Mouse (Mus musculus): ENCODE data around the gene Olfr965.
"Not testable (repeated sequence)": the region's sequence is repeated elsewhere in the genome, so short reads cannot be mapped to it uniquely, and the experiment has no call there.

Olfr965 gene

GRCm38 (mm10) chr9:39711053-39711452, at the start of gene Olfr965:
TSS of gene Olfr965 (plus strand) at chr9:39711353.
- DNase-seq (ENCODE audit: low read depth, low spot score): no peak

- DNase-seq (ENCODE audit: low read depth, low spot score): no peak
Measured at GRCm38 (mm10) chr9:39666905-39667304, 44.2 kb upstream of the Olfr965 start, which contains the start of gene Olfr963. TSS of gene Olfr963 (plus strand) at chr9:39667205.

- DNase-seq (ENCODE audit: low read depth, low spot score): no peak
Measured at GRCm38 (mm10) chr9:39669723-39670122, 41.4 kb upstream of the Olfr965 start.

DNA sequence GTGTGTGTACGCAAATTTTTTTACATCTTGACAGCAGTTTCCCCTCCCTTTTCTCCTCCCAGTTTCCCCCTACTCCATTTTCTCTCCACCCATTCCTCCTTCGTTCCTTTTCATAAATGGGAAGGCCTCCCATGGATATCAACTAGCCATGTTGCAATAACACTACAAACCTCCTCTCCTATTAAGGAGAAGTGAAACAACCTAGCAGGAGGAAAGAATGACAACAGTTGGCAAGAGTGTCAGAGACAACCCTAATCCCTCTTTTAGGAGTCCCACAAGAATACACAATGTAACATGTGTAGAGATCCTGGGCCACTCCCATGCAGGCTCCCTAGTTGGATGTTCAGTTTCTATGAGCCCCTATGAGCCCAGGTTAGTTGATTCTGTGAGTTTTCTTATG, 36.3 kb upstream of the Olfr965 start:
- DNase-seq (ENCODE audit: low read depth, low spot score): no peak

DNA sequence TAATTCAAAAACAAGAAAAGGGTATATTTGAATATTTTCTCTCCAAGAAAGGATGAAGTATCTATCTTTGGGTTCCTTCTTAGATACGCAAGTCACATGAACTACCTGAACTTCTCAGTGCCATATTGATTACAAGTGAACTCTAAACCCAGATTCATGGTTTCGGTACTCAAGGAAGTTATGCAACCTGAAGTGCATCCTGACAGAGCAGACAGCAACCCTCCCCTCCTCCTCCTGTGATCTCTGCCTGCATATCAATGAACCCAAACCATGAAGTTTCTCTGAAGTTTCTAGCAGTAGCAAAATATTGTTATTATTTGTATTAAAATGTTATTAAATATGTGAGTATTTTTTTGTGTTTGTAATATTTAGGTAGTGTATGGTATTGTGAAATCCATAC, 32.6 kb upstream of the Olfr965 start:
- DNase-seq (ENCODE audit: low read depth, low spot score): no peak

DNA sequence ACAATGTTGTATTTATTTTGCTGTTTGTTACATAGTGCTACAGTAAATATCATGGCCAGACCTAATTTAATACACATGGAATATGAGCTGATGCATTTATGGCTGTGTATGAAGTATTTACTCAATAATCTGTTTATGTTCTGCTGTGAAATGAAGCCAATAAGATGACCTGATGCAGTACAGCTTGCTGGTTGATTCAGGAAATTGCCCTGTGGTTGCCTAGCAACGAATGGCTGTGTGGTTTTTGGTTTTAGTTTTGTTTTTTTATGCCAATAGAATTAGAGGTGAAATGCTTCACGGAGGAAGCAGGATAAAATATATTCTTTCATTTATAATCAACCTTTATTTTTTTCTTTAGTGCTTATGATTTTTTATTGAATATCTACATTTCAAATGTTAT, 31.9 kb upstream of the Olfr965 start:
- no peak for DNase-seq (ENCODE audit: low read depth, low spot score)

GRCm38 (mm10) chr9:39701123-39701522, 10.0 kb upstream of the Olfr965 start:
- DNase-seq (ENCODE audit: low read depth, low spot score): not testable (repeated sequence)

DNA sequence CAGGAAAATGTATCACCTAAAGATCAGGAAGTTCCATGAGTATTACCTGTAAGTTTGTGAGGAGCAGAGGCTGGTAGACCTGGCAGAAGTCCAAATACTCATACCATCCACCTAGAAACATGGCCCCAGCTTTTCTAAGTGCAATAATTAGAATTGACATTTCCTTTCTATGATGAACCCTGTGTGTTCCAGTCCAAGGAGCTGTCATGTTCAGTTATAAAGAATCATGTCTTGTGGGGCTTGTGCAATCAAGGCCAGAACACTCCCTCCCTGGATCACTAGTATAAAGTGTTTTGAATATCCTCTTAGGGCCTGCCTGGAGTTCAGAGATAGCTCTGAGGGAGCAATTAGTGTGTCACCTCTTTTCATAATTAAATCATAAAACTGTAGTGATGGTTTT, 4.1 kb upstream of the Olfr965 start, which contains the start of gene Olfr149:
TSS of gene Olfr149 (minus strand) at position 101 of the 400 bp plus-strand sequence.
- DNase-seq (ENCODE audit: low read depth, low spot score): no peak

DNA sequence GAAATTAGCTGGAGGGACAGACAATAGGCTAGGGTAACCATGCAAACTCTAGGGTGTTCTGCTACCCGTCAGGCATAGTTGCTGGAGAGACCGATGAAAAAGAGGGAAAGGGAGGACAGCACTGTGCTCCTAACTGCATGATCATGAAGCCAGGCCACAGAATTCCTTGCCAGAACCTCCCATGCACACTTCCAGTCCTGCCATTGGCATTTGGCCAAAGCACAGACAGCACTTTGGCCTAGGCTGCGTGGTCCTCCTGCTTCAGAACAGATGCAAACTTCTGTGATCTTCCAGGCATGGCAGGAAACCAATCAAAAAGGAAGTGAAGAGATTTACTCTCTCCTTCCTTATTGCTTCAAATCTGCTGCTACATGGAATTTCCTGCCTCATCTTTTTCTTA, 2.2 kb upstream of the Olfr965 start:
- DNase-seq (ENCODE audit: low read depth, low spot score): no peak

- DNase-seq (ENCODE audit: low read depth, low spot score): no peak
Measured at GRCm38 (mm10) chr9:39730678-39731077, 19.5 kb downstream of the Olfr965 start, which contains the start of gene Olfr150. TSS of gene Olfr150 (plus strand) at chr9:39730978.

GRCm38 (mm10) chr9:39740741-39741140, 29.6 kb downstream of the Olfr965 start:
- no peak for DNase-seq (ENCODE audit: low read depth, low spot score)

DNA sequence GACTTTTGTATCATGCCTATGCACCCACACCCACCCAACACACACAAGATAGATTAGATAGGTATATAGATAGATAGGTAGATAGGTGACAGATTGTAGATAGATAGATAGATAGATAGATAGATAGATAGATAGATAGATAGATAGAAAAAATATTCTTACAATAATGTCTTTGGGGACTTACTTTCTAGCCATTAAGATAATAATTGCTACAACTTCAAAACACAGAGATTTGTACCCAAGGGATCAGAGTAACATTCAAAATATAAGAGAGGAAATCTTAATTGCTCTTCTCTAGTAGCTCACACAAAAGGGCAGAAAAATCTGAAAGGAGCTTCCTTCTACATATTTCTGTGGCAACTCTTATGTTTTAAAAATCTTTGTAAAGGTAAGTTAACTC, 34.8 kb downstream of the Olfr965 start, which contains the start of gene Olfr967:
TSS of gene Olfr967 (plus strand) at position 301 of the 400 bp plus-strand sequence.
- DNase-seq (ENCODE audit: low read depth, low spot score): no peak

DNA sequence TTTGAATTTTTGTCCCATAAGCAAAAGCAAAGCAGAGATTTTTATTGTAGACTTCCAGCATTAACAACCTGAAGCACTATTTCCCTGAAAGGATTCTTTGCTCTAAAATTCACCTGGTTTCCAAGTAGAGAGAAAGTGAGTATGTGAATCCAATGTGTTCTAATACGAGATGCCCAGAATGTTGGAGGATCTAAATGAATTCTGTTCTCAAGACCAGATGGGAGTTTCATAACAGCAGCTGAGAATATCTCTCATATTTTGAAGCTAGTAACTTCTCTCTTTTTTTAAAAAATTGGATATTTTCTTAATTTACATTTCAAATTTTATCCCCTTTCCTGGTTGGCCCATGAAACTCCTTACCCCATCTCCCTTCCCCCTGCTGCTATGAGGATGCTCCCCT, 35.3 kb downstream of the Olfr965 start:
- DNase-seq (ENCODE audit: low read depth, low spot score): peak; percentile 71
